Mouse (Mus musculus): ENCODE data around the gene Hnrnpk. TPM values are rescaled to one million over a fixed set of nuclear protein-coding genes. Genes with fewer than 3 reads are reported as not detected.

The Hnrnpk gene
- total and polyA plus RNA-seq, 2 experiments from 2014 or later, result 471 to 910 TPM

DNA sequence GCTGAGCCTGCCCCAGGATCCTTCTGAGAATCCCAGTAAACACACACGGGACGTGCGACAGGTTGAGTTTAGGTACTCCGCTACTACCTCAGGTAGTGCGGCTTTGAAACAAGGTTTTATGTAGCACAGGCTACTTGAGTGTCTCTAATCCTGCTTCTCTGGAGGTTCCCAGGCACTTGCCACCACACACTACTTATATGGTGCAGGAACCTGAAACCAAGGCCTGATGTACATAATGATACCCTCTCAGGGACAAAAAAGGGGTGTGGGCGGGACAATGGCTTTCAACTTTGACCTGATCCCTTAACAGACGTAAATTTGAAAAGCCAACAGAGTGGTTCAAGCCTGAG lies 43.9 kb downstream of the Hnrnpk start:
- peak overlapping the region; percentile 59 for H3K4me3 ChIP-seq (ENCODE audit: low read length)
- no peaks in the 10 kb centered on the region for H3K27me3 ChIP-seq (ENCODE audit: insufficient read depth, low read length)
- no peaks in the 10 kb centered on the region for H3K36me3 ChIP-seq (ENCODE audit: insufficient read depth, low read length)
- H3K4me2 ChIP-seq (ENCODE audit: low read depth, low read length), result peak overlapping the region; percentile 73
- no peaks in the 10 kb centered on the region for H3K9me3 ChIP-seq (ENCODE audit: low read length)
- TF ChIP-seq CTCF (IDR thresholded peaks at IDR 0.05; ENCODE audit: low read depth), result no peak
- H3K9ac ChIP-seq (replicated peaks; ENCODE audit: low read length), result peak overlapping the region; percentile 56; the same call in 1 of the 2 replicates
- no peaks in the 10 kb centered on the region for H3K4me1 ChIP-seq (ENCODE audit: insufficient read depth, low read length)
- H3K27ac ChIP-seq, result 0 out of 2 replicates have a peak overlapping the region, but pooled peaks have one; percentile 17
- DNase-seq (ENCODE audit: low spot score) (no peak), ATAC-seq (peak; percentile 72)
- 6% methylated on average over 7 of the region's 7 CpGs for WGBS

DNA sequence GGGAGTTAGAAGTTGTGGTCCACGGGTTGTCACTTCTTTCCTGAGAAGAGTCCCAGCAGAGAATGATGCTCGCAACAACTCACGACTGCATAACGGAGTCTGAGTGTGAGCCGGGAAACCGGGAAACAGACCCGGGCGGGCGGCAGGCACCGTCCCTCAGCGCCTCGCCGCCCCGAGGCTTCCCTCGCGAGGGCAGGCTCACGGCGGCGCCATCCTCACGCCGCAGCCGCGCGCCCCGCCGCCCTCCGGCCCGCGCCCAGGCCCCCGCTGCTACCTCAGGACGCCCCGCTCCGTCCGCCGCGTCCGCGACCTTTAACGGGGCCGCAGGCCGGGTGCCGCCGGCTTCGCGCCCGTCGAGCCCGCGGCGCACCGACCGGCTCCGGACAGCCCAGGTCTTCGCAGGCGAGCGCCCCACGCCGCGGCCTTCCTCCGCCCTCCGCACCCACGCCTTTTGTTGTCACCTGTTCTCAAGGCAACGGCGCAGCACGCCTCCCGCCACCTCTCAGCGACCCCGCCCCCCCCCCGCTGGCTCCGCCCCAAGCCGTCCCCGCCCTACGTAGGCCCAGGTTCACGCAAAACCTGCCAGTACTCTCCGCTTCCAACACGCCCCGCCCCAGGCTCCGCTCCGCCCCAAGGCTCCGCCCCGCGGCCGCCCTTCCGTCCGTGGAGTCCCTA lies 44.4 kb downstream of the Hnrnpk start, which contains the start of gene Kif27:
TSS of gene Kif27 (minus strand) at position 494 of the 675 bp plus-strand sequence.
- peak within 1 kb of the TSS; percentile 17; the same call in 1 of the 2 replicates for H3K27ac ChIP-seq
- H3K27me3 ChIP-seq (ENCODE audit: insufficient read depth, low read length), result no peaks in the 10 kb centered on the region
- DNase-seq (ENCODE audit: low spot score) (peak; percentile 83), ATAC-seq (peak; percentile 95)
- H3K4me1 ChIP-seq (ENCODE audit: insufficient read depth, low read length), result no peaks in the 10 kb centered on the region
- H3K9ac ChIP-seq (replicated peaks; ENCODE audit: low read length), result peak within 1 kb of the TSS; percentile 56
- no peak for TF ChIP-seq CTCF (IDR thresholded peaks at IDR 0.05; ENCODE audit: low read depth)
- H3K36me3 ChIP-seq (ENCODE audit: insufficient read depth, low read length), result no peaks in the 10 kb centered on the region
- WGBS, result under 1% methylated on average over 73 of the region's 85 CpGs
- H3K9me3 ChIP-seq (ENCODE audit: low read length), result no peaks in the 10 kb centered on the region
- peak within 1 kb of the TSS; percentile 59 for H3K4me3 ChIP-seq (ENCODE audit: low read length)
- H3K4me2 ChIP-seq (ENCODE audit: low read depth, low read length), result peak within 1 kb of the TSS; percentile 73

DNA sequence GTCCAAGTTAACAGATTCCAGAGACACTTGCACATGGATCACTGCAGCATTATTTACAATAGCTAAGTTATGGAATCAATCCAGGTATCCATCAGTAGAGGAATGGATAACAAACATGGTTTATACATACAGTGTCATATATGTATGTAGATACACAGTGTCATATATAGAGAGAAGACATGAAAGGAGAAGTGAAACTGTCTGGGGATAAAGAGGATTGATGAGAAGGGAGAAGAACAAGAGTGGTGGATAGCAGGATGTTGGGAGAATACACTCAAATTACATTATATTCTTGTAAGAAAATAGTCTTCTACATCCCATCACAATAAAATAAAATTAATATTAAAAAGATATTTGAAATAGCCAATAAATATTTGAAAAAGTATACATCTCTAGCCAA lies 50.1 kb downstream of the Hnrnpk start:
- Histone ChIP-seq H3K9ac (replicated peaks; ENCODE audit: low read length) (no peak overlapping the region), H3K9me3 (ENCODE audit: low read length) (no peaks in the 10 kb centered on the region), H3K4me2 (ENCODE audit: low read depth, low read length) (no peak overlapping the region), H3K27ac (no peak overlapping the region), H3K36me3 (ENCODE audit: insufficient read depth, low read length) (no peaks in the 10 kb centered on the region), H3K27me3 (ENCODE audit: insufficient read depth, low read length) (no peaks in the 10 kb centered on the region), H3K4me3 (ENCODE audit: low read length) (no peak overlapping the region), H3K4me1 (ENCODE audit: insufficient read depth, low read length) (no peaks in the 10 kb centered on the region)
- ATAC-seq, result no peak
- no peak for TF ChIP-seq CTCF (IDR thresholded peaks at IDR 0.05; ENCODE audit: low read depth)
- no peak for DNase-seq (ENCODE audit: low spot score)

DNA sequence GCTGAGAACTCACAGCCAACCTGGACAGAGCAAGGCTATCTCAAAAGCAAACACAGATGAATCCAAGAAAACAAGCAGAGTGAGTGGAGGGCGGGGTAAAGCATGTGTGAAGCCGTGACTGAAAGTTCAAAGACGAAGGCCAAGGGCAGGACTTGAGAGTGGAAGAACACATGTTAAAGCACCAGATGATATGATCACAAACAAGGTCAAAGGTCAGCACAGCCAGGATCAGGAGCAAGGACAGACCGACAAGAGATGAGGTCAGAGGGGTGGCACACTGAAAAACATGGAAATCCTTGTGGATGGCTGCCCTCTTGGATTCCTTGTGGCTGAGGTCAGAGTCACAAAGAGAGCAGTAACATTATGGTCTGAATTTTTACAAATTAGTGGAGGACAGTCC lies 52.5 kb downstream of the Hnrnpk start:
- H3K27me3 ChIP-seq (ENCODE audit: insufficient read depth, low read length), result no peaks in the 10 kb centered on the region
- H3K4me1 ChIP-seq (ENCODE audit: insufficient read depth, low read length), result no peaks in the 10 kb centered on the region
- no peak overlapping the region for H3K4me3 ChIP-seq (ENCODE audit: low read length)
- WGBS, result 72% methylated on average over 4 of the region's 4 CpGs
- ATAC-seq (no peak), DNase-seq (ENCODE audit: low spot score) (no peak)
- H3K27ac ChIP-seq, result no peak overlapping the region
- H3K36me3 ChIP-seq (ENCODE audit: insufficient read depth, low read length), result no peaks in the 10 kb centered on the region
- no peak overlapping the region for H3K4me2 ChIP-seq (ENCODE audit: low read depth, low read length)
- TF ChIP-seq CTCF (IDR thresholded peaks at IDR 0.05; ENCODE audit: low read depth), result no peak
- no peaks in the 10 kb centered on the region for H3K9me3 ChIP-seq (ENCODE audit: low read length)
- H3K9ac ChIP-seq (replicated peaks; ENCODE audit: low read length), result no peak overlapping the region

DNA sequence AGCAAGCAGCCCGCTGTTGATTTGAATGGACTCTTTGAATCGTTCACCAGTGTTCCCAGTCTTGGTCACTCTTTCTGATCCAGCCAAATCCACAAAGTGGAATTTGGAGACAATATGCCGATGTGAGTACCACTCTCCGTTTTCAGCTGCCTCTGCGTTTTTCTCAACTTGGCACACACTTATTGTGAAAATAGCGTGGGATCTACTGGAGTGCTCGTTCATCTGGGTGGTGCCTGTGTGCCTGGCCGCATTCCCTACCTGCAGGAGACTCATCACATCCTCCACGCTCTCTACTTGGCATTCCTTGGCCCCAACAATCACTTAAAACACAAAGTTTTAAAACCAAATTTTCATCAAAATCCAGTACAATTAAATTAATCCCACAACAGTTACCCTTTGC lies 58.6 kb downstream of the Hnrnpk start:
- Histone ChIP-seq H3K9ac (replicated peaks; ENCODE audit: low read length) (no peak overlapping the region), H3K4me2 (ENCODE audit: low read depth, low read length) (no peak overlapping the region), H3K4me3 (ENCODE audit: low read length) (no peak overlapping the region), H3K9me3 (ENCODE audit: low read length) (no peaks in the 10 kb centered on the region), H3K27ac (no peak overlapping the region), H3K36me3 (ENCODE audit: insufficient read depth, low read length) (no peaks in the 10 kb centered on the region), H3K27me3 (ENCODE audit: insufficient read depth, low read length) (no peaks in the 10 kb centered on the region), H3K4me1 (ENCODE audit: insufficient read depth, low read length) (no peaks in the 10 kb centered on the region)
- no peak for TF ChIP-seq CTCF (IDR thresholded peaks at IDR 0.05; ENCODE audit: low read depth)
- WGBS, result 64% methylated on average over 9 of the region's 9 CpGs
- ATAC-seq (no peak), DNase-seq (ENCODE audit: low spot score) (no peak)

MicroRNAs within 50 kb of the gene (microRNA counts, 519-probe panel; counts per million panel counts)
- 4,011 counts per million, percentile 71 among the panel's probes with 10 or more counts for microRNA mmu-miR-7a

Small RNAs within 50 kb of the gene (microRNA-seq; reads per million reads assigned to microRNA genes)
- 384 to 416 reads per million in 2 experiments for gene Mir7-1

Other genes with a start within 250 kb of the Hnrnpk start
- 20.2 and 20.6 TPM in 2 replicates for gene Idnk, start 245.7 kb downstream of the Hnrnpk start, total RNA-seq (2014; rRNA removed)
- gene Idnk, start 245.7 kb downstream of the Hnrnpk start, polyA plus RNA-seq (2015; fragmentation: Nextera tagmentation; extraction: Ambion mirVana), result 52.5 and 55.3 TPM in 2 replicates
- gene Ubqln1, start 187.7 kb downstream of the Hnrnpk start, total RNA-seq (2014; rRNA removed), result 243 and 285 TPM in 2 replicates
- gene Ubqln1, start 187.7 kb downstream of the Hnrnpk start, polyA plus RNA-seq (2015; fragmentation: Nextera tagmentation; extraction: Ambion mirVana), result 106 and 111 TPM in 2 replicates
- 10.0 and 18.6 TPM in 2 replicates for gene Gkap1, start 127.6 kb downstream of the Hnrnpk start, total RNA-seq (2014; rRNA removed)
- 39.5 and 41.1 TPM in 2 replicates for gene Gkap1, start 127.6 kb downstream of the Hnrnpk start, polyA plus RNA-seq (2015; fragmentation: Nextera tagmentation; extraction: Ambion mirVana)
- 1.0 and 1.2 TPM in 2 replicates for gene Kif27, start 44.2 kb downstream of the Hnrnpk start, total RNA-seq (2014; rRNA removed)
- 1.6 and 1.7 TPM in 2 replicates for gene Kif27, start 44.2 kb downstream of the Hnrnpk start, polyA plus RNA-seq (2015; fragmentation: Nextera tagmentation; extraction: Ambion mirVana)
- gene 2210016F16Rik, start 18.1 kb downstream of the Hnrnpk start, total RNA-seq (2014; rRNA removed), result 13.9 and 17.9 TPM in 2 replicates
- gene 2210016F16Rik, start 18.1 kb downstream of the Hnrnpk start, polyA plus RNA-seq (2015; fragmentation: Nextera tagmentation; extraction: Ambion mirVana), result 19.8 and 20.3 TPM in 2 replicates
- 10.8 and 11.1 TPM in 2 replicates for gene Rmi1, start 1.1 kb downstream of the Hnrnpk start, total RNA-seq (2014; rRNA removed)
- 19.0 and 19.5 TPM in 2 replicates for gene Rmi1, start 1.1 kb downstream of the Hnrnpk start, polyA plus RNA-seq (2015; fragmentation: Nextera tagmentation; extraction: Ambion mirVana)
- gene Slc28a3, start 207.5 kb upstream of the Hnrnpk start, total RNA-seq (2014; rRNA removed), result 0.58 TPM in 1 of 2 replicates, not detected in the other
- gene Slc28a3, start 207.5 kb upstream of the Hnrnpk start, polyA plus RNA-seq (2015; fragmentation: Nextera tagmentation; extraction: Ambion mirVana), result 0.25 and 0.33 TPM in 2 replicates

Data from hindbrain, postnatal 0 days (tissue).